8 mouse cellular contexts compared by ENCODE assay signal in genomic region chr9:58275115-58275774, GRCm38 (mm10). TPM values are rescaled to one million over a fixed set of nuclear protein-coding genes. Genes with fewer than 3 reads are reported as not detected.
A peak's percentile ranks its signal among the peaks of the same experiment; 100 is the strongest.
DNase-seq lines count a peak whose midpoint lies in the region; TF ChIP-seq lines count a peak whose summit lies in the region.

No protein-coding gene starts in this region.

- no peak overlapping the region for H3K4me3 ChIP-seq in thymus, adult 2 months (ENCODE audit: control insufficient read depth, insufficient read depth, low read length)

- no peak for DNase-seq in thymus, adult 2 months
- no peak for DNase-seq in thymus, postnatal 14 days
- DNase-seq in brain, embryonic 14.5 days (ENCODE audit: low read depth): peak; percentile 61
- peak; percentile 67 for DNase-seq in gonadal fat pad, adult 2 months (ENCODE audit: low read depth)
- peak; percentile 79 for DNase-seq in kidney, adult 9 months
- DNase-seq in lung, postnatal 14 days: peak; percentile 52
- DNase-seq in retina, embryonic 14.5 days (ENCODE audit: low spot score): no peak
- no peak for DNase-seq in layer of hippocampus, postnatal 10 days (ENCODE audit: low spot score in 2 of 2)

- TF ChIP-seq CTCF in thymus, adult 2 months (IDR thresholded peaks at IDR 0.05; ENCODE audit: borderline replicate concordance, control insufficient read depth, extremely low read depth, insufficient read depth, low read length, poor library complexity): no peak
- no peak for TF ChIP-seq CTCF in brain, embryonic 14.5 days (IDR thresholded peaks at IDR 0.05; ENCODE audit: borderline replicate concordance, extremely low read depth, insufficient read depth, insufficient read length)

- H3K27me3 ChIP-seq in thymus, adult 2 months (ENCODE audit: control insufficient read depth, insufficient read depth, low read length): no peaks in the 10 kb centered on the region

- no peaks in the 10 kb centered on the region for H3K36me3 ChIP-seq in thymus, adult 2 months (ENCODE audit: control insufficient read depth, insufficient read depth, low read length)

- H3K4me1 ChIP-seq in thymus, adult 2 months (replicated peaks; ENCODE audit: control insufficient read depth, insufficient read depth, low read length): peaks cover 23% of the 10 kb centered on the region

- TF ChIP-seq POLR2A in thymus, adult 2 months (IDR thresholded peaks at IDR 0.05; ENCODE audit: control insufficient read depth, extremely low read depth, insufficient read depth, low read length, poor library complexity): no peak
- no peak for TF ChIP-seq POLR2A in brain, embryonic 14.5 days (IDR thresholded peaks at IDR 0.05; ENCODE audit: borderline replicate concordance, extremely low read depth, insufficient read depth, insufficient read length, poor library complexity, severe bottlenecking)

- H3K27ac ChIP-seq in thymus, adult 2 months (ENCODE audit: control insufficient read depth, insufficient read depth, low read length): peak overlapping the region; percentile 60

- WGBS in thymus, adult 2 months: 6% methylated on average over 8 of the region's 8 CpGs

RNA-seq across cellular contexts. Expression of gene Stoml1, which starts 22.3 kb away (rescaled TPM):
- polyA plus RNA-seq in thymus, adult 2 months (2012; rRNA removed): 67.4 and 71.5 TPM in 2 replicates
- polyA plus RNA-seq in brain, embryonic 14.5 days (2012; rRNA removed): 123 and 145 TPM in 2 replicates
- 32.8 and 42.0 TPM in 2 replicates for polyA plus RNA-seq in gonadal fat pad, adult 2 months (2012; rRNA removed)
- 10 to 100 TPM; 77.5 to 80.5 TPM for total RNA-seq in layer of hippocampus, postnatal 10 days (2021)

RNA-seq across cellular contexts. Expression of gene Pml, which starts 25.7 kb away (rescaled TPM):
- polyA plus RNA-seq in thymus, adult 2 months (2012; rRNA removed): 74.1 and 83.0 TPM in 2 replicates
- 6.8 and 7.1 TPM in 2 replicates for polyA plus RNA-seq in brain, embryonic 14.5 days (2012; rRNA removed)
- 18.7 and 22.4 TPM in 2 replicates for polyA plus RNA-seq in gonadal fat pad, adult 2 months (2012; rRNA removed)
- total RNA-seq in layer of hippocampus, postnatal 10 days (2021): 1 to 10 TPM; 7.3 to 9.1 TPM

RNA-seq across cellular contexts. Expression of gene Loxl1, which starts 37.7 kb away (rescaled TPM):
- polyA plus RNA-seq in thymus, adult 2 months (2012; rRNA removed): 12.5 and 19.0 TPM in 2 replicates
- 11.8 and 14.4 TPM in 2 replicates for polyA plus RNA-seq in brain, embryonic 14.5 days (2012; rRNA removed)
- 70.7 and 74.1 TPM in 2 replicates for polyA plus RNA-seq in gonadal fat pad, adult 2 months (2012; rRNA removed)
- total RNA-seq in layer of hippocampus, postnatal 10 days (2021): 1 to 10 TPM; 5.0 to 5.7 TPM

Comparison
In these comparisons a context has a peak if more than half of its experiments do, and no peak if none do; other contexts are left out.
1. DNase-seq: peak in brain, embryonic 14.5 days (single experiment), gonadal fat pad, adult 2 months (single experiment), kidney, adult 9 months (single experiment) and lung, postnatal 14 days (single experiment); none in thymus, adult 2 months (single experiment), thymus, postnatal 14 days (single experiment), retina, embryonic 14.5 days (single experiment) and layer of hippocampus, postnatal 10 days (0 of 2).